Mouse (Mus musculus): Measurements from ENCODE around the gene Qser1. TPM values are rescaled to one million over a fixed set of nuclear protein-coding genes. Genes with fewer than 3 reads are reported as not detected.
A peak's percentile ranks its signal among the peaks of the same experiment; 100 is the strongest.
"Not testable (repeated sequence)": the region's sequence is repeated elsewhere in the genome, so short reads cannot be mapped to it uniquely, and the experiment has no call there.

Gene Qser1
- 10 to 100 TPM; 45.2 to 46.6 TPM for total RNA-seq (2021)
- long read RNA-seq, experiment 1, partial matches to known transcripts = 3 of 7 reads
- long read RNA-seq, experiment 1, other reads (novel, unspliced or antisense) = 4 of 7 reads
- long read RNA-seq, experiment 2, partial matches to known transcripts = 7 of 13 reads
- long read RNA-seq, experiment 2, other reads (novel, unspliced or antisense) = 6 of 13 reads

- DNase-seq = no peak
These were observed at the start of gene Qser1 for GRCm38 (mm10) chr2:104816371-104816827. Qser1 (minus strand) TSS chr2:104816760.

DNA sequence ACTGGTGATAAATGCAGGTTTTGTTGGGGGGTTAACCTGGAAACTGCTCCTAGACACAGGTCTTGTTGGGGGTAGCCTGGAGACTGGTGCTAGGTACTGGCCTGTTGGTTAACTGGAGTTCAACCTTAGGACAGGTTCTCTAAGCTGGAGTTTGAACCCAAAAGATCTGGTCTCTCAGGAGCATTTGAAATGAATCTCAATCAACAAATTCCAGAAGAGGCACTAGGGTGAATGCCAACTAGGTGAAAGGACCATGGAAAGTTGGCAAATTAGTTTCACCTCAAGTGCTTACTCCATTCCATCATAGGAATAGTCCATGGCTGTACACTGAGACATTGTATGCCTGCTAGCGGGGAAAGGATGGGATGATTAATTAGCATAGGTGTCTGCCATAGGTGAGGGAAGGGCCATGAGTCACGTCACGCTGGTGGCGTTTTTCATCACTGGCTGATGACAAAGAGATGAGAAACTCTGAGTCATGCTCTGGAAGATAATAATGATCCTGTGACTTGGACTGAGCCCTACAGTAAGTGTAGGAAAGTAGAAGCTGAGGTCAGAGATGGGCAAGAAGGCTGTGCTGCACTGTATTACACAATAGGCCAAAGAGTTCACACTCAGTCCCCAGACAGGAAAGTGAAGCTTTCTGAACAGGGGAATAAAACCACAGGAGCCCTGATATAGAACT is 47.8 kb upstream of the Qser1 start:
- DNase-seq = no peak

- no peak for DNase-seq
These were observed 43.9 kb upstream of the Qser1 start for GRCm38 (mm10) chr2:104860426-104860825.

GRCm38 (mm10) chr2:104859060-104859459 is 42.5 kb upstream of the Qser1 start:
- no peak for DNase-seq

GRCm38 (mm10) chr2:104858083-104858482 is 41.5 kb upstream of the Qser1 start:
- DNase-seq = not testable (repeated sequence)

DNA sequence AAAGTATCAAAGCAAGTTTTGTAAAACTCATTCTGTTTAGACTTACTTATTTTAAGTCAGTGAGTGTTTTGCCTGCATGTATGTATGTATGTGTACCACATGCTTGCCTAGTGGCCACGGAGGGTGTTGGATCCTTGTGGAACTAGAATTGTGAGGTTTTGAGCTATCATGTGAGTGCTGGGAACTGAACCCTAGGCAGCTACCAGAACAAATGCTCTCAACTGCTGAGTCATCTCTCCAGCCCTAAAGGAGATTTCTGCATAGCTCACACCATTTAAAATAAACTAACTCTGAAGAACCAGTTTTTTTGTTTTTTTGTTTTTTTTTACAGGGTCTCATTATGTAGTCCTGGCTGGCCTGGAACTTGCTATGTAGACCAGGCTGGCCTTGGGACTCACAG is 39.7 kb upstream of the Qser1 start:
- DNase-seq = no peak

DNA sequence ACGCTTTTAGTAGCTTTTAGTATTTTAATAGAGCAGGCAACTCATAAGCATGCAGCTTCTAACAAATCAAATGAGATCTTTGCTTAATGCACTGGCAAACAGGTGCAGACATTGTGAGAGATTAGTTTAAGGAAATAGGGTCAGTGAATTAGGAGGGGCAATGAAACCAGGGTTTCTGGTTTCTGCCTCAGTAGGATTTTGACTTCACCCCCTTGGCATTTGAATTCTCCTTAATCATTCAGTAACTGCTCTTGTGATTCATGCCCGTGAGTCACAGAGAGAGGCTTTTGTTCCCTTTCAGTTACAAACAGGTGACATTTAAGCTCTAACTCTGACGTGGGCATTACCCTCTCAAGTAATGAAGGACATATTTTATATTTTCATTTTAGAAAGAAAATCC is 39.2 kb upstream of the Qser1 start:
- DNase-seq = no peak

DNA sequence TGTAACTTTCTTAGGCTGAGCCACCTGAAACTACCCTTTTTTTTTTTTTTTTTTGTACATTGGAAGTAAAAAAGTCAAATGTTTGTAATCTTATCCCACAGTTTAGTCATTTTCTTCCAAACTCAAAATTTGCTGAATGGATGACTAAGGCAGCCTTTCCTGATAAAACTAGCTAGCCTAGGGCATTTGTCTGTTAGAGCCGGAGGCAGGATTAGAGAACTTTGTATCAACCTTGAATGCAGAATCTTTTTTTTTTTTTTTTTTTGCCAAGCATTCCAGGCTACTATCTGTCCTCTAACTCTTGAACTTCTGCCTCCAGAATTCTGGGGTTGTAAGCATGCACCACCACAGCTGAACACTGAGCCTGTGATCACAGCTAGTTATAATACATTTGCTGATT is 38.3 kb upstream of the Qser1 start:
- no peak for DNase-seq

DNA sequence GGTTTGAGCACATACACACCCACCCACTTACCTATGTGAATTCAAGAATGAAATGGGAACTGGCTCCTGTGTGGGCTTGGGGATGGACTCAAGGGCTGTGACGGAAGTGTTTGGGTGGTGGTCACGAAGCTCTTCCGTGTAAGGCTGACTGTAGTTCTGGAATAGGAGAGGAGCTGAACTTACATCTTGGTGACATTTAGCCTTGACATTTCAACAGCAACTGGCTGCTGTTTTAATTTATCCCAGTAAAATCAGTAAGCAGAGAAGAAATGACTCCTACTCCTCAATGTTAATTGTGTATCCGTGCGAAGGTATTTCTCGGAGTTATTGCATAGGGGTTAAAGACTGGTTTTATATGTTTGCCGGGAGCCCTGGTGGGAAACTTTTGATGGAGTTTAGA is 36.0 kb upstream of the Qser1 start:
- no peak for DNase-seq

DNA sequence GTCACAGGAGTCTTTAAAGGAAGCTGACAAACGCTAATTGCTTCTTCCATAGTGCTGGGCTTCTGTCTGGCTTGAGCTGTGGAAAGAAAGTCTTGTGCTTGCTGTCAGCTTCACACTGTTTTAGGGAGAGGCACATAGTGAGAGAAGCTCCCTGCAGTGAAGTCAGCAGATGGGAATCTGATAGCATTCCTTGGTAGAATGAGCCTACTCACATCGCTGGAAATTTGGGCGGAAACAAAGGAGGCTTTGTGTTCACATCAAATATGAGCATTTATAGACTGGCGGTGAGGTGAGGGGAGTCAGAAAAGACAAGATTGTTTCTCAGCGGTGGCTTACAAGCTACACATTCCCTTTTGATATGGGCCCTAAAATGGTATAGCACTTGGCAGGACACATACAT is 35.1 kb upstream of the Qser1 start:
- DNase-seq = no peak

DNA sequence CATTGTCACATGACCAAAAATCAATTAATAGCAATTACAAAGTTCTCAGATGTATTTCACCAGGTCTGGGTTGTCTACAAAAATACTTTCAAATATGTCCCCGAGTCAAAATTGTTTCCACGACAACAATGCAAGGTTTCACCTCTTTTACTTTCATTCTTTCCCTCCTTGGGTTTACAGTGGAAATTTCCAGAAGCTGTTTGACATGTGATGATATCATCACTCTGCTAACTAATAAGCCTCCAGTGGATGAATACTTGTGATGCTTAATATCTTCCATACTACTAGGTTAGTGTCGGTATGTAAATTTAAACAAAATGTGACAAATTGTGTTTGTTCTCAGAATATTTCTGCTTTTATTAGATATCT is 33.4 kb upstream of the Qser1 start:
- no peak for DNase-seq

- peak; percentile 8 for DNase-seq
These were observed 32.9 kb upstream of the Qser1 start, which contains the start of gene Prrg4 for GRCm38 (mm10) chr2:104849276-104849990. Prrg4 (minus strand) TSS chr2:104849876.

DNA sequence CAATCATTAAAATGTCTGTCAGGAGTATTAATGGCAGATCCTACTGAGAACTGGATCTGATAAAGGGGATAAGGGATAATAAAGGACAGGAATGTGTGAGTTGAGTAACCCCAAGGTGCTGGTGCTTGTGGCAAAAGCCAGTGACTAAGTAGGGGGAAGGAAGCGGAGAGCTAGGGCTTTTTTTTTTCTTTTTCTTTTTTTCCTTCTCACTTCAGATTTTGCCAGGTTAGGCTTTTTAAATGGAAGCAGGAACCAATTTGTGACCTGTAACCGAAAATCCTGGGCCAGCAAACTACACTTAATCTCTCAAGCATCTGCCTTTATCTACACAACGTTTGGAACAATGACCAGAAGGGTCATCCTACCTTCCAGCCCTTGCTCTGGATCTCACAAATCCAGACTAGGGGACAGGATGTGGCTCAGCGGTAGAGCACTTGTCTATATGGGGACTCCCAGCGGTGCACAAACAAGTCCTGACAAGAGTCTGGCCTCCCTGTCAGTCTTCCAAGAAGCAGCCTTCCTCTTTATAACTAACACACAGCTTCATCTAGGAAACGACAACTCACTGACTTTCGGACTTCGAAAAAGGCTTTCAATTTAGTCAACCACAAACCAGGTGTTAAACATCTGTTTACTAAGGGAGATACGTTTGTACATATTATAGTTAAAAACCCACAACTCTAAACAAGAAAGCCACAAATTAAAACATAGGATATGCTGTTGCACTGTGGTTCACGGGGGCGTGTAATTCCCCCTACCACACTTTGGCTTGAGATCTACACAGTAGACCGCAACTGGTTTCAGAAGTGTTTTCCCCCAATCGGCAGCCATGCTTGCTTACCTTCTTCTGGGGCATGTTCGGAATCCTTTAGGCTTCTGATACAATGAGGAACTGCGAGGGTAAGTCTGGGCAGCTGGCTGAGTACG is 31.9 kb upstream of the Qser1 start:
- no peak for DNase-seq

DNA sequence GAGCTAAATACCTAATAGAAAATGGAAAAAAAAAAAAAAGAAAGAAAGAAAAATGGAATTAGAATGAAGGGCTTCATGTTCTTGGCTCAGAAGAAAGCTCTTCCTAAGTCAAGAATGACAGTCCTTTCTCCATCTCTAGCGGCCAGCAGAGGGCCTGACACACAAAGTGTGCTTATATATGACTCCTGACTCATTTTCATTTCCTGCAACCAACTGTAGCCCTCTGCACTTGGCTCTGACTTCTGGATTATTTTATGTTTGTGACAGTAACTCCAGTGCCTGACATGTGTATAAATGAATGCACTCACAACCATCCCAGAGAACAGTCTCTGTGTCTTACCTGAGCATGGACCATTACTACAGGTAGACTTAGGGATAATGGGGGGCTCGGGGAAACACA is 31.1 kb upstream of the Qser1 start:
- no peak for DNase-seq

GRCm38 (mm10) chr2:104846638-104847414 is 30.3 kb upstream of the Qser1 start:
- DNase-seq = no peak

- no peak for DNase-seq
These were observed 26.0 kb upstream of the Qser1 start for GRCm38 (mm10) chr2:104842559-104842958.

DNA sequence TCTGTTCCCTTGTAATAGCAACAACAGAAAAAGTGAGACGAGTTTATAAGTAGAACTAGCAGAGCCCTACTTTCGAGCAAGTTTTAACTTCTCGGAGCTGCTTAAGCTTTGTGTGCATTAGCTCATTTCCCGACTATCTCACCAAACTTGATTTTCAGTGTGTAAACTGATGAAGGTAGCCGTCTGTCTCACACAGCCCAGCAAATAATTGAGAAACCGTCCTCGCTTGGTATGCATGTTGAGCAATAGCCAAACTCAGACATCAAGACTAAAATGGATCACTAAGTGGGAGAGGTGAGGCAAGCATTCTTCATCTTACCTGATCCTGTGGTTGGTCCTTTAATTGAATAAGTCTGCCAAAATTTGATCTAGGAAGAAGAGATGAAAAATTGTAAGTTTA is 25.2 kb upstream of the Qser1 start:
- no peak for DNase-seq

DNA sequence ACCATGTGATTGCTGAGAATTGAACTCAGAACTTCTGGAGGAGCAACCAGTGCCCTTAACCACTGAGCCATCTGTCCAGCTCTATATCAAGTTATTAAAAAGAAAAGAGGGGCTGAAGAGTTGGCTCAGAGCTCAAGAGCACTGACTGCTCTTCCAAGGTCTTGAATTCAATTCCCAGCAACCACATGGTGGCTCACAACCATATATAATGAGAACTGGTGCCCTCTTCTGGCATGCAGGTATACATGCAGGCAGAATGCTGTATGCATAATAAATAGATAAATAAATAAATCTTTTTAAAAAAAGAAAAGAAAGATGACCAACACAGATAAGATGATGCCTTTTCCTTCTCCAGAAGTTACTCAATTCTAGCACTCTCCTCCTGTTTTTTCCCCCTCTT is 24.4 kb upstream of the Qser1 start:
- DNase-seq = no peak

DNA sequence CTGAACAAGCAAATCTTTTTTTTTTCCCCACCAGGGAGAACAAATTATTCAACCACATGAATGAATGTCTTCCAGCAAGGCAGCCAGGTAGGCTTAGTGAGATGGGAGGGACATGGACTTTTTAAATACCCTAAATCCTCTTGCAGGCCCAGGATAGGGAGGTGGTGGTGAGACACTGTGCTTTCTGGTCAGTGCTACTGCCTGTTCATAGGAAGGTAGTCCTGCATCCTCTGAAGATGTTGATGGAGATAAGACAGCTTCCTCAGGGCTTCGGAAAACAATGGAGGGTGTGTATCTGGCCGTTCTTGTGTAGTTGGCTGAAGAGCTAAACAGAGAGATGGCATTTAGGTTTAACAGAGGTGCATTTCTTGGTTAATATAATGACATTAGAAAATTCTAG is 15.9 kb upstream of the Qser1 start:
- DNase-seq = no peak

- no peak for DNase-seq
These were observed 9.6 kb upstream of the Qser1 start for GRCm38 (mm10) chr2:104826191-104826590.

GRCm38 (mm10) chr2:104818763-104819162 is 2.2 kb upstream of the Qser1 start:
- not testable (repeated sequence) for DNase-seq

Measured in gastrocnemius, postnatal 25 days (tissue).